Mouse (Mus musculus) CH12.LX (cell line): ENCODE data around the gene Ephb4. TPM values are rescaled to one million over a fixed set of nuclear protein-coding genes. Genes with fewer than 3 reads are reported as not detected.

ENCODE experiments used
- DNase-seq: peaks from one replicate; pipeline ENCODE4 v3.0.0-alpha.2; 2013; ENCODE audit errors: extremely low read depth
- H3K27ac ChIP-seq: 2 replicates; pipeline ENCODE4 v1.5.1; 2012; ENCODE audit warnings: low read depth, mild to moderate bottlenecking, control low read depth, moderate library complexity; ENCODE audit not compliant: insufficient read depth
- H3K27me3 ChIP-seq: replicated peaks from 2 replicates; pipeline ENCODE3; 2012; ENCODE audit warnings: inconsistent platforms
- H3K36me3 ChIP-seq, 2 experiments: replicated peaks in 1 of 2; 2 replicates each; pipeline versions ENCODE3 to v1.6.1; 2012; ENCODE audit warnings: inconsistent platforms in 1 of 2, low read length in 1 of 2, mild to moderate bottlenecking in 1 of 2, mixed read lengths in 1 of 2, moderate library complexity in 1 of 2; ENCODE audit not compliant: control insufficient read depth in 1 of 2, insufficient read depth in 1 of 2
- H3K4me1 ChIP-seq, 2 experiments: 2 replicates each; pipeline ENCODE4 v1.6.1; 2012; ENCODE audit warnings: inconsistent platforms in 1 of 2, moderate library complexity in 1 of 2; ENCODE audit not compliant: insufficient read depth in 2 of 2, control insufficient read depth in 1 of 2
- H3K4me2 ChIP-seq: 2 replicates; pipeline ENCODE4 v1.6.1; 2012; ENCODE audit warnings: low read depth, mild to moderate bottlenecking, control low read depth; ENCODE audit not compliant: poor library complexity, insufficient read depth, severe bottlenecking
- H3K4me3 ChIP-seq, 3 experiments: fragments of 150-350 bp in 1 of 3; sonication (generic) in 1 of 3; replicated peaks in 1 of 3; 2 replicates each; pipeline versions ENCODE3 to v1.5.1; 2011 to 2012; ENCODE audit warnings: low read depth in 2 of 3, low read length in 2 of 3, mild to moderate bottlenecking in 2 of 3, moderate library complexity in 2 of 3, control low read depth in 1 of 3, improper control_type of control experiment in 1 of 3, inconsistent platforms in 1 of 3, mixed read lengths in 1 of 3; ENCODE audit not compliant: poor library complexity in 1 of 3
- H3K79me2 ChIP-seq: replicated peaks from 2 replicates; pipeline ENCODE4 v1.6.1; 2012; ENCODE audit warnings: mild to moderate bottlenecking, moderate library complexity; ENCODE audit not compliant: control insufficient read depth, poor library complexity, insufficient read depth, severe bottlenecking; ENCODE audit errors: extremely low read depth
- H3K9ac ChIP-seq: 2 replicates; pipeline ENCODE4 v1.6.1; 2012; ENCODE audit warnings: low read depth, mild to moderate bottlenecking, control low read depth, moderate library complexity; ENCODE audit not compliant: insufficient read depth
- H3K9me3 ChIP-seq: replicated peaks from 2 replicates; pipeline ENCODE3; 2012; ENCODE audit warnings: low read length, inconsistent platforms, mixed read lengths
- BHLHE40 ChIP-seq: IDR thresholded peaks from 2 replicates; pipeline ENCODE4 v1.6.1; 2011; ENCODE audit warnings: mild to moderate bottlenecking, low read depth, low read length, improper control_type of control experiment
- CHD1 ChIP-seq: IDR thresholded peaks from 2 replicates; pipeline ENCODE4 v1.6.1; 2012; ENCODE audit warnings: low read depth, low read length, improper control_type of control experiment, inconsistent platforms
- CTCF ChIP-seq, 2 experiments: IDR thresholded peaks in 1 of 2; conservative IDR thresholded peaks in 1 of 2; 2 replicates each; pipeline ENCODE4 v1.5.1; 2011 to 2012; ENCODE audit warnings: low read depth in 2 of 2, low read length in 2 of 2, improper control_type of control experiment in 1 of 2, inconsistent platforms in 1 of 2, mild to moderate bottlenecking in 1 of 2, moderate library complexity in 1 of 2
- E2F4 ChIP-seq: IDR thresholded peaks from 2 replicates; pipeline ENCODE4 v1.6.1; 2011; ENCODE audit warnings: low read depth, low read length, improper control_type of control experiment; ENCODE audit not compliant: insufficient replicate concordance
- ELF1 ChIP-seq: IDR thresholded peaks from 2 replicates; pipeline ENCODE4 v1.6.1; 2014; ENCODE audit warnings: low read depth, mild to moderate bottlenecking, inconsistent platforms, low read length, improper control_type of control experiment
- EP300 ChIP-seq: IDR thresholded peaks from 2 replicates; pipeline ENCODE4 v1.6.1; 2011; ENCODE audit warnings: low read length, improper control_type of control experiment
- ETS1 ChIP-seq: conservative IDR thresholded peaks from 2 replicates; pipeline ENCODE4 v1.6.1; 2012; ENCODE audit warnings: low read depth, mild to moderate bottlenecking, inconsistent platforms, low read length, improper control_type of control experiment, moderate library complexity
- GABPA ChIP-seq: IDR thresholded peaks from 2 replicates; pipeline ENCODE4 v1.6.1; 2012; ENCODE audit warnings: low read depth, low read length, improper control_type of control experiment, inconsistent platforms; ENCODE audit not compliant: insufficient replicate concordance
- JUN ChIP-seq: IDR thresholded peaks from 2 replicates; pipeline ENCODE4 v1.6.1; 2011; ENCODE audit warnings: low read depth, mild to moderate bottlenecking, low read length, improper control_type of control experiment, moderate library complexity; ENCODE audit not compliant: insufficient read depth
- KAT2A ChIP-seq: IDR thresholded peaks from 2 replicates; pipeline ENCODE4 v1.6.1; 2012; ENCODE audit warnings: low read length, improper control_type of control experiment, inconsistent platforms; ENCODE audit not compliant: insufficient replicate concordance
- MAFK ChIP-seq: IDR thresholded peaks from 2 replicates; pipeline ENCODE4 v1.6.1; 2011; ENCODE audit warnings: low read length, improper control_type of control experiment; ENCODE audit not compliant: insufficient replicate concordance
- MAX ChIP-seq: IDR thresholded peaks from 2 replicates; pipeline ENCODE4 v1.6.1; 2011; ENCODE audit warnings: low read length, improper control_type of control experiment
- MAZ ChIP-seq: IDR thresholded peaks from 2 replicates; pipeline ENCODE4 v1.6.1; 2012; ENCODE audit warnings: low read depth, mild to moderate bottlenecking, inconsistent platforms, low read length, improper control_type of control experiment, moderate library complexity
- MXI1 ChIP-seq: IDR thresholded peaks from 2 replicates; pipeline ENCODE4 v1.6.1; 2011; ENCODE audit warnings: mild to moderate bottlenecking, low read depth, low read length, improper control_type of control experiment
- MYC ChIP-seq: IDR thresholded peaks from 2 replicates; pipeline ENCODE4 v1.6.1; 2011; ENCODE audit warnings: low read depth, mild to moderate bottlenecking, improper control_type of control experiment, low read length
- NELFE ChIP-seq: IDR thresholded peaks from 2 replicates; pipeline ENCODE4 v1.6.1; 2011; ENCODE audit warnings: low read depth, low read length, improper control_type of control experiment
- POLR2A ChIP-seq: IDR thresholded peaks from 2 replicates; pipeline ENCODE4 v1.6.1; 2011; ENCODE audit warnings: low read depth, mild to moderate bottlenecking, improper control_type of control experiment, low read length
- RCOR1 ChIP-seq: conservative IDR thresholded peaks from 2 replicates; pipeline ENCODE4 v1.6.1; 2012; ENCODE audit warnings: low read depth, mild to moderate bottlenecking, inconsistent platforms, low read length, improper control_type of control experiment
- SIN3A ChIP-seq: IDR thresholded peaks from 2 replicates; pipeline ENCODE4 v1.6.1; 2012; ENCODE audit warnings: low read length, improper control_type of control experiment, inconsistent platforms
- SMC3 ChIP-seq: IDR thresholded peaks from 2 replicates; pipeline ENCODE4 v1.6.1; 2011; ENCODE audit warnings: low read depth, low read length, improper control_type of control experiment
- TBP ChIP-seq: conservative IDR thresholded peaks from 2 replicates; pipeline ENCODE4 v1.6.1; 2011; ENCODE audit warnings: low read depth, low read length, improper control_type of control experiment
- TCF12 ChIP-seq: IDR thresholded peaks from 2 replicates; pipeline ENCODE4 v1.6.1; 2014; ENCODE audit warnings: low read depth, mild to moderate bottlenecking, inconsistent platforms, low read length, improper control_type of control experiment
- UBTF ChIP-seq: IDR thresholded peaks from 2 replicates; pipeline ENCODE4 v1.6.1; 2012; ENCODE audit warnings: low read depth, mild to moderate bottlenecking, inconsistent platforms, low read length, improper control_type of control experiment, moderate library complexity
- USF1 ChIP-seq: IDR thresholded peaks from 2 replicates; pipeline ENCODE4 v1.6.1; 2014; ENCODE audit warnings: low read depth, mild to moderate bottlenecking, inconsistent platforms, low read length, improper control_type of control experiment
- ZMIZ1 ChIP-seq: IDR thresholded peaks from 2 replicates; pipeline ENCODE4 v1.6.1; 2012; ENCODE audit warnings: low read depth, mild to moderate bottlenecking, inconsistent platforms, low read length, improper control_type of control experiment
- ZNF384 ChIP-seq: IDR thresholded peaks from 2 replicates; pipeline ENCODE4 v1.6.1; 2012; ENCODE audit warnings: low read depth, low read length, improper control_type of control experiment, inconsistent platforms
- dilution Hi-C: fragments of 300-500 bp; cut with MboI; formaldehyde crosslinking; loops from 2 replicates; pipeline ENCODE4 v1.14.3; 2020; ENCODE audit warnings: low sequenced_read_pairs; ENCODE audit not compliant: extremely low pct_unique_long_range_greater_than_20kb, extremely low pct_ligation_motif_present
- in situ Hi-C: fragments of 300-500 bp; cut with MboI; formaldehyde crosslinking; loops from 3 replicates; pipeline ENCODE4 v1.14.3; 2019; ENCODE audit warnings: low sequenced_read_pairs, low pct_ligation_motif_present, low pct_unique_long_range_greater_than_20kb, mixed read lengths
- polyA plus RNA-seq: library from polyadenylated mRNA; unstranded; fragments of >175 nt; gene quantifications from 2 replicates; pipeline ENCODE4 v1.2.1, GENCODE M21; 2012; ENCODE audit warnings: low read depth; ENCODE audit not compliant: insufficient read length
- total RNA-seq, 2 experiments: library from RNA; depleted of rRNA; stranded (reverse); fragments of 300-350 nt in 1 of 2; fragments of >200 nt in 1 of 2; gene quantifications; 2 replicates each; pipeline ENCODE4 v1.2.3; 2012 to 2014

Ephb4 gene
- total and polyA plus RNA-seq, 3 experiments: 0.56 to 2.2 (median 1.5) TPM

- H3K4me3 ChIP-seq: peak overlapping the region in 1 of 3 experiments; percentile 82
- peak overlapping the region; percentile 93 for H3K4me2 ChIP-seq
- H3K27ac ChIP-seq: no peak overlapping the region
- peaks cover 41 to 70% of the 10 kb centered on the region in 2 experiments for H3K36me3 ChIP-seq
- H3K9me3 ChIP-seq: peaks cover 6% of the 10 kb centered on the region
- no peaks in the 10 kb centered on the region for H3K27me3 ChIP-seq
- dilution Hi-C loops (no loop called here), in situ Hi-C loops (no loop called here)
- peaks cover 57% of the 10 kb centered on the region for H3K79me2 ChIP-seq
- H3K9ac ChIP-seq: peak overlapping the region; percentile 89
- no peak for DNase-seq
- H3K4me1 ChIP-seq: peaks cover 7 to 41% of the 10 kb centered on the region in 2 experiments
- TF ChIP-seq MXI1 (peak; percentile 56; the same call in 1 of the 2 replicates), CTCF (conservative IDR thresholded peaks at IDR 0.05 in 1 of 2, IDR thresholded peaks at IDR 0.05 in 1 of 2; ENCODE audit: low read depth in 2 of 2, low read length in 2 of 2) (peak in 1 of 2 experiments; percentile 1; a peak in 1 of 4 replicates), MYC (peak; percentile 66; the same call in 1 of the 2 replicates), BHLHE40 (peak; percentile 83), MAX (peak; percentile 88), ZNF384 (no peak), JUN (no peak)
Measured at GRCm38 (mm10) chr5:137304816-137305215, 45.1 kb upstream of the Ephb4 start.

GRCm38 (mm10) chr5:137305822-137306221, 44.1 kb upstream of the Ephb4 start:
- TF ChIP-seq MAX (peak; percentile 98), NELFE (no peak), MXI1 (peak; percentile 96), MAFK (peak; percentile 96), ZMIZ1 (0 out of 2 replicates have a peak, but pooled peaks have one; percentile 8), KAT2A (no peak), TCF12 (no peak), POLR2A (peak; percentile 58), SMC3 (no peak), GABPA (no peak), MYC (peak; percentile 100), EP300 (no peak), UBTF (no peak), USF1 (no peak), E2F4 (no peak), ELF1 (no peak), ETS1 (peak; percentile 27; the same call in 1 of the 2 replicates), SIN3A (peak; percentile 67; the same call in 1 of the 2 replicates), CHD1 (no peak; the same call in 1 of the 2 replicates), ZNF384 (no peak), BHLHE40 (peak; percentile 77), RCOR1 (no peak), TBP (0 out of 2 replicates have a peak, but pooled peaks have one; percentile 30), MAZ (no peak)
- peak overlapping the region; percentile 93 for H3K4me2 ChIP-seq
- H3K4me3 ChIP-seq: peak overlapping the region; percentile 82 to 88 (median 83)
- H3K27me3 ChIP-seq: no peaks in the 10 kb centered on the region
- H3K4me1 ChIP-seq: peaks cover 12 to 51% of the 10 kb centered on the region in 2 experiments
- H3K36me3 ChIP-seq: peaks cover 30 to 68% of the 10 kb centered on the region in 2 experiments
- peaks cover 6% of the 10 kb centered on the region for H3K9me3 ChIP-seq
- in situ Hi-C loops: no loop called here
- peak; percentile 71 for DNase-seq
- H3K9ac ChIP-seq: peak overlapping the region; percentile 89
- H3K79me2 ChIP-seq: peaks cover 56% of the 10 kb centered on the region
- dilution Hi-C loops: no loop called here
- H3K27ac ChIP-seq: 0 out of 2 replicates have a peak overlapping the region, but pooled peaks have one; percentile 17
